25 mouse cellular contexts compared by ENCODE assay signal in genomic region chr1:178792726-178793125, GRCm38 (mm10).
DNase-seq lines count a peak whose midpoint lies in the region; TF ChIP-seq lines count a peak whose summit lies in the region.
"Had no signal": no experiment of that assay in that cellular context is flagged by ENCODE, and none has a peak within 500 bp of the region (broad histone marks: within the 10 kb centered on the region; RNA-seq: fewer than 3 reads in every experiment).

No protein-coding gene starts in this region.

- H3K9me3 ChIP-seq in ES-E14 (ENCODE audit: control insufficient read depth, insufficient read depth, low read depth, low read length) = no peaks in the 10 kb centered on the region
- H3K9me3 ChIP-seq: embryonic facial prominence, embryonic 10.5 days; embryonic facial prominence, embryonic 13.5 days; forebrain, embryonic 12.5 days; forebrain, embryonic 15.5 days; heart, embryonic 10.5 days; heart, embryonic 13.5 days; hindbrain, embryonic 12.5 days had no signal

- intact Hi-C loops in heart, postnatal 25 days (cut with DNase I) = no loop called here

- no peak overlapping the region for H3K27ac ChIP-seq in ES-E14 (ENCODE audit: insufficient read depth, low read depth, low read length, poor library complexity, severe bottlenecking)
- H3K27ac ChIP-seq: embryonic facial prominence, embryonic 10.5 days; embryonic facial prominence, embryonic 13.5 days; forebrain, embryonic 12.5 days; forebrain, embryonic 15.5 days; heart, adult 2 months; heart, embryonic 10.5 days; heart, embryonic 13.5 days; hindbrain, embryonic 12.5 days had no signal

- no peaks in the 10 kb centered on the region for H3K4me1 ChIP-seq in ES-E14 (ENCODE audit: control insufficient read depth in 2 of 2, insufficient read depth in 2 of 2, low read length in 2 of 2, poor library complexity in 1 of 2)
- H3K4me1 ChIP-seq: forebrain, embryonic 12.5 days; hindbrain, embryonic 12.5 days had no signal

- in situ Hi-C loops in ES-E14 (cut with MboI; ENCODE audit: low sequenced_read_pairs in 2 of 2, unreplicated experiment in 2 of 2) = no loop called here

- no peak overlapping the region for H3K4me3 ChIP-seq in ES-E14 (ENCODE audit: insufficient read depth in 1 of 2, low read depth in 1 of 2, low read length in 2 of 2, poor library complexity in 1 of 2, severe bottlenecking in 1 of 2)
- H3K4me3 ChIP-seq: embryonic facial prominence, embryonic 10.5 days; embryonic facial prominence, embryonic 13.5 days; erythroblast, embryonic 14.5 days; forebrain, embryonic 12.5 days; forebrain, embryonic 15.5 days; heart, adult 2 months; heart, embryonic 10.5 days; heart, embryonic 13.5 days; hindbrain, embryonic 12.5 days had no signal

- H3K36me3 ChIP-seq in ES-E14 (ENCODE audit: control insufficient read depth, insufficient read depth, low read length, poor library complexity, severe bottlenecking) = no peaks in the 10 kb centered on the region
- H3K36me3 ChIP-seq: embryonic facial prominence, embryonic 10.5 days; embryonic facial prominence, embryonic 13.5 days; forebrain, embryonic 12.5 days; forebrain, embryonic 15.5 days; G1E; heart, embryonic 10.5 days; heart, embryonic 13.5 days; hindbrain, embryonic 12.5 days had no signal

- peak; percentile 31 for DNase-seq in heart, adult 11 months
- no peak for DNase-seq in heart, postnatal 25 days (ENCODE audit: low spot score)
- peak; percentile 4 for DNase-seq in ES-E14 (ENCODE audit: low read depth, low spot score)
- peak; percentile 67 for DNase-seq in thymus, postnatal 14 days
- peak; percentile 54 for DNase-seq in thymus, postnatal 4 days
- DNase-seq in natural killer cell, adult 2 months (ENCODE audit: low spot score in 2 of 2) = no peak
- DNase-seq in adrenal gland, postnatal 36 days = no peak
- DNase-seq: adrenal gland, postnatal 10 days; cerebellum, adult 11 months; cerebellum, adult 8-10 months; cerebellum, postnatal 10 days; cerebellum, postnatal 36 days; embryo, embryonic 11 days; gastrocnemius, postnatal 25 days; heart, adult 2 months; heart, postnatal 14 days had no signal

- H3K9ac ChIP-seq in ES-E14 (ENCODE audit: insufficient read depth, low read depth, low read length, poor library complexity, severe bottlenecking) = no peak overlapping the region
- H3K9ac ChIP-seq: embryonic facial prominence, embryonic 13.5 days; forebrain, embryonic 12.5 days; forebrain, embryonic 15.5 days; heart, embryonic 13.5 days; hindbrain, embryonic 12.5 days had no signal

TF ChIP-seq in ES-E14, 5 proteins besides CTCF, POLR2A, EP300 and RAD21:
- TF ChIP-seq ZC3H11A (IDR thresholded peaks at IDR 0.05; ENCODE audit: borderline replicate concordance, low read depth, low read length) (no peak), MAFK (IDR thresholded peaks at IDR 0.05; ENCODE audit: insufficient read depth, low read depth, low read length) (no peak), HCFC1 (IDR thresholded peaks at IDR 0.05; ENCODE audit: borderline replicate concordance, insufficient read depth, low read length) (no peak), ZNF384 (IDR thresholded peaks at IDR 0.05; ENCODE audit: low read depth, low read length) (no peak), CHD2 (IDR thresholded peaks at IDR 0.05; ENCODE audit: low read depth, low read length) (no peak)

Comparison
In these comparisons a context has a peak if more than half of its experiments do, and no peak if none do; other contexts are left out.
1. DNase-seq: peak in heart, adult 11 months (single experiment), ES-E14 (single experiment), thymus, postnatal 14 days (single experiment) and thymus, postnatal 4 days (single experiment); none in heart, postnatal 25 days (single experiment), natural killer cell, adult 2 months (0 of 2) and adrenal gland, postnatal 36 days (0 of 2).